Mouse (Mus musculus) neural tube, embryonic 10.5 days (tissue): Measurements from ENCODE around the gene Pde1a.
"Not testable (repeated sequence)": the region's sequence is repeated elsewhere in the genome, so short reads cannot be mapped to it uniquely, and the experiment has no call there.

Source experiments
- DNase-seq: peaks from one replicate; pipeline ENCODE4 v3.0.0-alpha.2; 2017; ENCODE audit warnings: low spot score; ENCODE audit errors: extremely low spot score

The Pde1a gene

DNA sequence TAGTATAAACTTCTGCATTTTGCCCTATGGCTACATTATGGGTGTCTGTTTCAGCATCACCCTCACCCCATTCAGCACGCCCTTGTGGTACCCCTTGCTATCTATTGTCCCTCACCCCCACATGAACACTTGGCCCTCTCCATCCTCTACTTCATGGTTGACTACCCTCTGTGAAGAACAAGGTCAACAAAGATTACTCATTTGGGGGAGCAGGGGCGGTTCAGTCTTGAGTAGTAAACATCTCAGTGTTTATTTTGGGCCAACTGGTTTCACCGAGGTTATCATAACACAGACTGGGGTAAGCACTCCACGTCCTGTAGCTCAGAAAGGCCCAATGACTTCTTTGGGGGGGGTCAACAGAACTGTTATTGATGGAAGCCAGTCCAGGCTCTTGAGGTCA lies 164.3 kb downstream of the Pde1a start:
- DNase-seq: no peak

DNA sequence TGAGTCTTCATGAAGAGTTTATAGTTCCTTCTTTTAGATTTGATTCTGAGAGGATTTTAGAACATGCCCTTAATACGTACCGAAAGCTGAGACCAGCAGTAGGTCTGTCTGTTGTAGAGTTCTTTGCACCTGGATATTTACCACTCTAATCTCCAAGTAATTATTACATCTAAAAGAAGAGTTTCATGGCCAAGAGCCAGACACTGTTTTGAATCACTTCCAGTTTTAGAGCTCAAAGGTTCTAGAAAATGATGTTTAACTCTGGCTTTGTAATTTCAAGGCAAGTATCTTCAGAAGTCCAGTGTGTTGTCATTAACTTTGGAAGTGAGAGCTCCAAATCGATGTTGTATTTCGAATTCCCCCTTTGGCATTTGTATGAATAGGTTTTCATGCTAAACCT lies 167.8 kb downstream of the Pde1a start:
- no peak for DNase-seq

DNA sequence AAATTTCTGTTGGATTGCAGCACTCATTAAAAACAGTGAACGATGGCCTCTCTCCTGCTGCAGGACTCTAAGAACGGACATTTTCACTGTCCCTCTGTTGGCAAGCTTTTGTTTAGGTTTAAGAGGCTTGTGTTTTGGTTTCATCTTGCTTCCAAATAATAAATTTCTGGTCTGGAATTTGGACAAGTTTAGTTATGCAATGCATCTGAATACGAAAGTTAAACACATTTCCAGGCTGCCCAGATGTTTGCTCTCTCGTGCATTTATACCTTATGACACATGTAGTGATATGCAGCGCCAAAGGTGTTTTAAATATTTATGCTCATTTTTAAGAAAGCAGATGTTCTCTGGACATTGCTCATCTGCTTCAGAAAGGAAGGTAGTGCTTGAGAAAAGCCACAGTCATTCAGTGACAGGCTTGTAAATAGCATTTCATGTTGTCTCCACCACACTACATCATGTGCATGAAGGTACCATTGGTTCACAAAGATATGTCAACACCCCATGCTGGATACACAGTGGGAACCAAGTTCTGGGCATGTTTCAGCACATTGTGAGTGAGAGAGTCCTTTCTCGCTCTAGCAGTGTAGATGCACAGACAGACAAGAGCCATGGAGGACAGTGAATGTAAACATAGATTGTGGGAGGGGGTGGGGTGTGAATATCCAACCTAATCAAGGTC lies 171.5 kb downstream of the Pde1a start:
- no peak for DNase-seq

DNA sequence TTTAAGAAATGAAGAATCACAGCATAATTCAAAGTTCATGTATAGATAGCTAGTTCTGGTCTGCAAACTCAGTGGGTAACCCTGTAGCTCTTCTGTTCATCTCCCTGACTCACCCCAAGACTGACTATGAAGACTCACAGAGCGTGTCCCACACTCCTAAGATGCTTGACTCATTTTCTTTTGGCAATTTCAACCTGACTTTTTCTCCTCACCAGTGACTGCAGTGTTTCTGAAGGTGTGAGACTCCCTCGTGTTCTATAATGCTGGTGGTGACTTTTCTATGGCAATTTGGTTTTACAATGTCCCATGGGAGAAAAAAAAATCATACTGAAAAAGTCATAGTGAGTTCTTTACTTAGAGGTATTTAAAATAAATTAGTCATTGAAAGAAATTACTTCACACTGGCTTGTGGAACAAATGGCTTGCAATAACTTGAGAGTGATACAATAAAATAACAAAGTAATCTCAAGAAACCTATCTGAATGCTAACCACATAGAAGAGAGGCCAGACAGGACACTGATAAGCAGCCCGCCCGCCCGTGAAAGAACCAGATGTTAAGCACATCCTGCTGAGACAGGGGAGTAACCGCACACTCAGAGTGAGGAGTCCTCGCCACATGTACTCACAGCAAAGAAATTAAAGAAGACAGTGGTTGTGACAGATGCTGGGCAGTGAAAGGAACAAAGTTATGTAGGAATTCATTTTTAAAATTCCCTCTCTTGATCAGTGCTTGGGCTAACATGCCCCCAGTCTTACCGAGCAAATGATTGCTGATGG lies 183.2 kb downstream of the Pde1a start:
- no peak for DNase-seq

DNA sequence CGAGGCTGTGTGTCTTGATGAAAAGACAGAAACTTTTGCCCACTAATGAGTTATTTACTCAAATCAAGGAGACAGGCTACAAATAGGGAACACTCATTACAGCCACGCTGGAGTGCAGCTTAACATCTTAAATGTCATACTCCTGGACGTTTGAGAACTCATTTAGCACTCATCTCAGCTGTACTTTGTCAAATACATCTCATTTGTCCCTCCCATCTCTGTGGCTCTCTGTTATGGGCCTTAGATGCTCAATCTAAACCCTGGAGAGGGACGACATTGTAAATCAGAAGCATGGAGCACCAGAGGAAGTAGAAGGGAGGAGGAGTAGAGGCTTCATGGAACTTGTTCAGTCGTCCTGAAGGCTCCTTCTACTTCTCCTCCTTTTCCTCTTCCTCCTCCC lies 194.6 kb downstream of the Pde1a start:
- DNase-seq: no peak

DNA sequence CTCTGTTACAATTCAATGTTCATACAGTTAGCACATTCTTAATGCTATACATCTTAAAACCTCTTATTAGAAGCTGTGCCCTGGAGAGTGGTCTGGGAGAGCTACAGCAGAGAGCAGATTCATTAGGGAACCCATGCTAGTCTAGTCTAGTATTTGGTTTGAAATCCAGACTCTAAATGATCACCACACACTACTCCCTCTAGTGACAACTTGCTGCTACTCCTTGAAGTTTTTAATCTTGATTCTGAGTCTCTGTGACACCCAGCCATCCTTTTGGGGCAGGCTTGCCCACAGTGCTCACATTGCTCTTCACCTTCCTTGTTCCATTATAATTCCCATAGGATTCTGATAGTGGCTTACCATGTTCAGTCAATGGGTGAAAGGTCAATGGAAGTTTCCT lies 206.9 kb downstream of the Pde1a start:
- DNase-seq: no peak

DNA sequence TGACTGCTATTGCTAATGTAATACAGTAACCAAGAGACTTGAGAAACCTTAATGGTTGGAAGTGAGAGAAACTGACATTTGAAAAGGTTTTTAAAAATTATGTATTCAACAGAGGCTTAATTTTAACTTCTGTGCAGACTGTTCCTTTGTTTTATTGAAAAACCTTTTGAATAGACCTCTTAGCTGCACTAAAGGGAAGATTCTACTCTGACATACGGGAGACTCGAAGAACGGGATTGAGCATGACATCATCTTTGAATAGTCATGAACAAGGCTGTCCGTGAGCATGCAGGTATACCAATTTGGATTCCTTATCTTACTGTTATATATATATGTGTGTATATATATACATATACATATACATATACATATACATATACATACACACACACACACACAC lies 207.9 kb downstream of the Pde1a start:
- no peak for DNase-seq

DNA sequence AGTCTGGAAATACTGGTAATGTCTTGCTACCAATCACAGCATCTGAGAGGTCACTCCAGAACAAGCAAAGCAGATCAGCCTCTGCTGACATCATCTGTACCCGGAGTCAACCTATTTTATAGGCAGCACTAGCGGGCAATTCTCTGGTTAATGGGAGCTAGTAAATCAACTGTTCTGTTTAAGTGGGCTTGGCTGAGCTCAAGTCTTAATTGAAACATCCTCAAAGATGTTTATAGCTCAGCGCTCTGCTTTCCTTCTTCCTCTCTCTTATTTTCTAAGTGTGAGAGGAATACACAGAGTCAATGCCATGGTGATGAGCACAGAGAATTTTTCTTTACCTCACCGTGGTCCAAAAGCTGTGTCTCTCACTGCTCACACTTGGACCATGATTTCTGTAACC lies 208.8 kb downstream of the Pde1a start:
- DNase-seq: no peak

DNA sequence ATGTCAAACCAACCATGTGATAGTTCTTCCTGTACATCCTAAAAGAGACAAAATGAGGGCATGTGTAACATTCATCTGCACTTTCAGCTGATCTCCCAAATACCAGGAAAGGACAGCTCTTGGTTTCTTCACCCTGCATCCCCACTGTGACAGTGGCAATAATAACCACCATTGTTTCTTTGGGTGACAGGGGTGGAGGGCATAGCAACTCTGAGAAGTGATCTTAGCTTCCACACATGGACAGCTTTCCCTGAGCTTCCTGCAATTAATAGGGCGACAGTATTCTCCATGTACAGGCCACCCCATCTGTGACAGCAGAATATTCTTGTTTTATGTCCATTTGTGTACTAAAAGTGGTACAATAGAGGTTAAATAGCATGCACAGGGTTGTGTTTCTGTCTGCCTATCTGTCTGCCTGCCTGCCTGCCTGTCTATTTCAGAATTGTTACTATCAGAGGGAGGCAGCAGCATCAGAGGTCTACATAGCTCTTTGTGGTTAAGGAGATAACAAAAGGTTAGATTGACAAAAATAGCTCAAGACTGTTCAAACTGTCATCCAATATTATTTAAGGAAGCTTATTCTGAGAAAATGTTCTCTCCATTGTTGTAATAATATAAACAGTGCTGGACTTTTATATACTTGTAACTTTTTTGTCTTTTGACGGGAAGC lies 227.3 kb downstream of the Pde1a start:
- DNase-seq: no peak

DNA sequence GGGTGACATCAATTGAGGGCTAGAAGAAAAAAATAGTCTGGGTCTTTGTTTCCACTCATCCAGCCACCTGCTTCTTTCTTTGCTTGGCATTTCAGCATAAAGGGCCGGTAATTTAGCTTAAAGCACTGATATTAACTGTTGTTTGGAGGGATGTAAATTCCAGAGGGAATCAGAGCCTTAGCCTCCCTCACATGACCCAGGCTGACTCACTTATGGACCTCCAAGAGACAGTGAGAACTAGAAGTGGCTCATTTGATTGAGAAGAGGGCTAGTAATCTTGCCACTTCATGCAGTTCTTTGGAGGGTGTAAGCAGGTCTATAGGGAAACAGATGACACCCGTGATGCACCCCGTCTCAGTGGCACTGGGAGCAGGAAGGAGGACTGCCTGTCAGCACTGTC lies 230.7 kb downstream of the Pde1a start:
- DNase-seq: no peak

DNA sequence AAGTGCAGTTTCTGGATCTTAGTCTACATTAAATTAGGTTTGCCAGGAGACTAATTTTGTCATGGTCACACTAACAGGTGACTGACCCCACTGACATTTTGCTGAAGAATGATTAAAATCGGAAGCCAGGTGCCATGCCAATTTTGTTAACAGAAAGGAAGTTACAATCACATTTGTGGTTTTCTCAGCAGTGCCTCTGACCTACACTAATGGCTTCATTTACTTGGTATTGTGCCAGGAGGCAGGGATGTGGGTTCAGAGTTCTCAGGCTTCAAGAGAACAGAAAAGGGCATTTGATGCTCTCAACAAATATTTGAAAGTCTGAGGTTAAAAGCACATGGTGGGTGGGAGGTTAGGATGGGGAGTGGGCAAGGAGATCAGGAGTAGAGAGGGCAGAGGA lies 236.4 kb downstream of the Pde1a start:
- DNase-seq: no peak

DNA sequence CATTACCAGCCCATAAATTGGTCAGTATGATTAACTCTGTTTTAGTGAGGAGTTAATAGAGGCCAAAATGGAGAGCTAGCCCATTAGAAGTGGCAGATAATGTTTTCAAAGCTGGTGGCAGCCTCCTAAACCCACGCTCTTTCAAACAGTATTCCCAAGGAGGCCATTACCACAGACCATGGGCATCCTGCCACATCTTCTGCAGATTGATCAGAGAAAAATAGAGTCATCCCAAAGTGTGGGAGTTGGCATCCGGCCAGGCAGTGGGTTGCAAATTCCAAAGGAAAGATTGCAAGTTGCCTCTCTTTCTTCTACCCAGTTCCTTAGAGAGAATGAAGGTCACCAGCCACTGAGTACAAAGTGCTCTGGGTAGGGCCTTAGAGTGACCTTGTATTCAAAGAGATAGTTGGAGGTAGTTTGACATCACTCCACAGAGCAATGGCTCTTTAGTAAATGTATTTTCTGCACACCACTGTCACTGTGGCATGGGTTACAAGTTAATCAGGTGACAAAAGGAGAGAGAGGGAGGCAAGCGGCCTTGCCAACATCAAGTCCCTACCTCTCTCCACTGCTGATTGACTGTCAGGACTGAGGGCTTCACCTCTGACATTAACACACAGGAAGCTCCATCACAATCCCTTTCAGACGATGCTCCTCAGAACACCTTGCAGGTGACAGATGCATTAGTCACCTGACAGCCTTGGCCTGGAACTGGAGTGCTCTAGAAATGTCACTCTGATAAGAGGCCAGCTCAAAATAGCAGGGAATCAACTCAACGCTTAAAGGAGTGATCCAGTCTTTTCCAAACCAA lies 237.3 kb downstream of the Pde1a start:
- DNase-seq: no peak

DNA sequence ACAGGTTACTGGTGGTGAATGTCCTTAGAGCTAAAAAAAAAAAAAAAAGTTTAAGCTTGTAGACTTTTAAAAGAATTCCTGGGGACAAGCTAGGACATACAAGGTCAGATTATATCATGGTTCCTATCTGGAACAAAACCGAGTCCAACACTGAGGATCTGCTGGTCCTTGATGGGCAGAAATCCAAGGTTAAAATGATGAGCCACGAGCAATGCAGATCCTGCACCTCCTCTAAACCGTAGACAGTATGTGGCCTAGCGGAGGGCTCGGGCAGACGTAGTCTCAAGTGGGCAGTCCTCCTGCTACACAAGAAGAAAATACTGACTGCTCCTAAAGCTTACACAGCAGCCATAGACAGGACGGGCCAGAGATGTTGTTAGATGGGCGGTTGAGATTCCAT lies 238.5 kb downstream of the Pde1a start:
- DNase-seq: no peak

DNA sequence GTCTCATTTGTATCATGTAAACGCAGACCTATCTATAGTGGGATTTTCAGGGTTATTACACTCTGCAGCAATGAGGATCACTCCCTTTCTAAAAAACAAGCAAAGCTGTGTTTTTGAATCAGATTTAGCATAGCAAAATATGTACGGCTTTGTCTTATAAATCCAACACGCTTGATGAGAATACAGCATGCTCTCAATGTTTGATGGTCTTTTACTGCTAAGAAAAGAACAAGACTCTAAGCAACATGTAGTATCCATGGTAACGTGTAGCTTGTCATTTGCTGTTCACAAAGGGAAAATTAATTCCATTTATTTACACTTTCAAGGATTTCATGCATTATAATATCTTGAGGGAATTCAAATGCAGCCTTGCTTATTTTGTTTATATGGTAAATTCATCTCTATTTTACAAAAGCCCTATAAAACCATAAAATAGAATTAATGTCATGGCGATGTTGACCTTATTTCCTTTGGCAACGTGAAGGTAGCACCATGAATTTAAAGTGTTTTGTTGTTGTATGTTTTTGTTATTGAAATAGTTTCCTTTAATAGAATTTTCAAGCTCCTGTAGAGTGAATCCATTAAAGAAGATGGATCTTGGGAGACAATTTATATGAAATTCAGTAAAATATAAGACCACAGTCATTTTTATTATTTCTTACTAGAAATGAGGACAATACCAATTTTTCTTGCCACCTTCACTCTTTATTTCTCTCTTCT lies 245.5 kb downstream of the Pde1a start:
- no peak for DNase-seq

DNA sequence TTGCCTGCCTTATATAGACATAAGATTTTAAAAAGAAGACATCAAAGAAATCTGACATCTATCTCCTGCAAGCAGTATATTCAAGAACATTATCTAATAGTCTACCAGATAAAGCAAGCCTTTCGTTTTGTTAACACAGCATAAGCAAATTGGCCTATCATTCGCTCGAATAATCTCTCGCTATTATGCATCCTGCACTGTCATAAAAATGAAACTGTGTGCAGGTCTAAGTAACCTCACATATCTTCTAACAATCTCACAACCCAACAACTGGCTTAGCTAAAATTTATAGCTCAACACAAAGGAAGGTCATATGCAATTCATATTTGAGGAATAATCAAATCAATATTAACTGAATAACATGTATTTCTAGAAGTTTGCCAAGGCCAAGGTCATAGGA lies 246.0 kb downstream of the Pde1a start:
- no peak for DNase-seq

DNA sequence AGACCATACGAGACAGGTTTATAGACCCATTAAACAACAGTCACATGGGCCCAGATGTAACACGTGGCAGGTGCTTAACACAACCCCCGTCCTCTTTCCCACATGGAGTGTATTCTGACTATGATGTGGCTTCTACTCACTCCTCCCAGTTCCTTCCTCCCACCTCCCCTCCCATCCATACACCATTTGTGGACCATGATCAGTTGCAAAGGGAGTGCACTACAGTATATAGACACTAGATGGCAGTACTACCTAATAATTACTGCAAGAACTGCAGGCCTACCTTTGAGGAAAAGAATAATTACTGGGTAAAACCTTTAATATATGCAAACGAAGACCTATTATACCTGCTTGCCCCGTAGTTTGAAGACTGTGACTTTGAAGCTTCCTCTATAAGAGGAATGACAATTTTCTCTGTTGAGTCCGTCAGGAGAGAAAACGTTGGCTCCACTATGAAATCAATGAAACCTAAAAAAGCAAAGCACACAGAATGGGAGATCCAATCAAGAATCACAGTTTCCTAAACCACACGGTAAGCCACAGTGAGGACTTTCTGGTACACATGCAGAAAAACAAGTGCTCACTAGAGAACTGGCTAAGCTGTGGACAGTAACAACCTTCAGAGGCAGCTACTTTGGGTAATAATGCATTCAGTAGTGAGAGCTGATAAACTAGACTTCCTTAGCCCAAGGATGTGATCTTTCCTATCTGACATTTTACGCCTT lies 263.8 kb downstream of the Pde1a start:
- DNase-seq: peak; percentile 13

DNA sequence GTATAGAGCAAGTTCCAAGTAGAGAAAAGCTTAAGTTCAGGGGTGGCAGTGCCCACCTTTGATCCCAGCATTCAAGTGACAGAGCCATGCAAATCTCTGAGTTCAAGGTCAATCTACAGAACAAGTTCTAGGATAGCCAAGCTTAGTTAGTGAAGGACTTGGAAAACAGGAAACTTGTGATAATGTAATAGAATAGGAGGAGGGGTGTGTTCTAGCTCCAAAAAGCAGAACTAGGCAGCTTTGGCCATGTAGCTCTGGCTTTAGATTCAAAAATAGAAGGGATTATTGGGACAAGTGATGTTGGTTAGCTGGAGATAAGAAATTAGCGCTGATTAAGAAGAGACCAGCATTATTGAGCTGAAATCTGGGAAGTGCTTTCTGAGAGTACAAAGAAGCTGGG lies 272.4 kb downstream of the Pde1a start:
- DNase-seq: no peak

DNA sequence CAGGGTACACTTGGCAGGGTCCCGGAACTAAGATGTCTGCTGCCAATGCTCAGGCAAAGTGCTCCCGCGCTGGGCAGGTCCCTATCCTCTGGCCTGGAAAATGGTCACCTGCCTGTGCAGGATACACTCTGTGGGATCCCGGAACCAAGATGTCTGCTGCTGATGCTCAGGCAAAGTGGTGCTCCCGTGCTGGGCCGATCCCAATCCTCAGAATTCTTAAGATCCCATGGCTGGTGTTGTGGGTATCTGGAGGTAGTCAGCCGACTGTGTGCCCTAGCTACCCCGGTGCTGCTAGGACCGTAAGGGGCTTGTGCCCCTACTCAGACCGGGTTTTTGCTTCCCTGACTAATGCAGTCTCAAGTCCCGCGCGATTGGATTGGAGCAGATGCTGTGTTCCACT lies 281.9 kb downstream of the Pde1a start:
- not testable (repeated sequence) for DNase-seq

DNA sequence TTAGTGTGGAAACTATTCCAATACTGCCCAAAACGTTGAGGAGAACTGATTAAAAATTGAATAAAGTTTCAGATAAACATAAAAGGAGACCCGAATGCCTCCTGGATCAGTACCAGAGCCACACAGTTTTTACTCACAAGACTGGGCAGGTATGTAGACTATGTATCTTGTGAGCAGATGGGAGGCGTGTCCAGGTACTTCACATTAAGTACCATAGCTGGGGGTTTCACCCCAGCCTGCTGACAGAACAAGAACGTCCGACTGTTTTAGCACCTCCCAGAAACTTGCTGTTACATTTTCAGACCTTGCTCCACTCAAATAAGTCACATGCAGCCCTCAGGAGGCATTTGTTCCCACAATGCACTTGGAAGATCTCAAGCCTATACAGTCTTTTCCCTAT lies 289.7 kb downstream of the Pde1a start:
- DNase-seq: no peak

DNA sequence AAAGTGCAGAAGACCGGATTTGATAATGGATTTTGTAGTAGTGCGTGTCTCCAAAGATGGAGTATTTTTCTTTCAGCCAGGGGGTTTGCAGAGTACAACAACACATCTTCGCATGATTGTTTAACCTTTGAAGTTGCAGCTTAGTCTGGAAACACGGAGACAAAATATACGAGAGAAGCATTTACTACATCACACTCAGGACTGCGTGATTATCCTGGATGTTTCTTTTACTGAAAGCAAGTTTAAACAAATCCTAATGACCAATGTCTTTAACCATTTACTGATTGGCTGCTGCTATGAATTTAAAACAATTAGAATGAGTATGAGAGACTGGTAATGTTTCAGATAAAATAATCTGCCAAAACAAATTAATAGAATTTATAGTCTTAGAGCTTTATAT lies 290.2 kb downstream of the Pde1a start:
- no peak for DNase-seq

DNA sequence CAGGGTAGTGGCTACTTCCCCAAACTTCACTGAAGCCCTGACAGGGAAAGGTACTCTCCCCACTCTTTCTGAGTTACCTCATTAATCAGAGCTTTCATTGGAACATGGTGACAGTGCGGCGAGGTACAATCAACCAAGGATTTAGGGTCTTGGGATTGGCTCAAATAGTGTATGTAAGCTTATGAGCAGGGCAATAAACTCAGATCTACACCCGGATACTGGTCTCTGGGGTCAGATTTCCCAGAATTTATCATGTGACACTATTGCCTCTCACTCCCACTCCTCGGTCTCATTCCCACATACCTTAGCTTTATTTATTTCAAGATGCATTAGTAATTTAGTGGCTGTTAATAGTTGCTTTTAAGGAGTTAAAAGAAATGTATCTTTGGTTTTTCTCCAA lies 303.4 kb downstream of the Pde1a start:
- no peak for DNase-seq
